Comparison of ENCODE assay signal across 8 mouse cellular contexts in genomic region chr19:8988346-8989065, GRCm38 (mm10). TPM values are rescaled to one million over a fixed set of nuclear protein-coding genes. Genes with fewer than 3 reads are reported as not detected.
A peak's percentile ranks its signal among the peaks of the same experiment; 100 is the strongest.
DNase-seq lines count a peak whose midpoint lies in the region; ATAC-seq and TF ChIP-seq lines count a peak whose summit lies in the region.

No protein-coding gene starts in this region.

- peak overlapping the region; percentile 90 for H3K4me2 ChIP-seq in kidney, embryonic 15.5 days
- peak overlapping the region; percentile 68 for H3K4me2 ChIP-seq in neural tube, embryonic 13.5 days

- peaks cover 62% of the 10 kb centered on the region for H3K27me3 ChIP-seq in forebrain, embryonic 10.5 days (ENCODE audit: poor library complexity, severe bottlenecking)
- H3K27me3 ChIP-seq in kidney, embryonic 15.5 days: no peaks in the 10 kb centered on the region
- H3K27me3 ChIP-seq in neural tube, embryonic 13.5 days: peaks cover 57% of the 10 kb centered on the region

- no peak for TF ChIP-seq CTCF in lung, adult 2 months (IDR thresholded peaks at IDR 0.05; ENCODE audit: insufficient read depth, low read length)

- H3K9ac ChIP-seq in kidney, embryonic 15.5 days: peak overlapping the region; percentile 70
- H3K9ac ChIP-seq in neural tube, embryonic 13.5 days: peak overlapping the region; percentile 73

- H3K4me1 ChIP-seq in lung, adult 2 months (ENCODE audit: control insufficient read depth, insufficient read depth, low read length): peaks cover 27% of the 10 kb centered on the region
- peaks cover 72% of the 10 kb centered on the region for H3K4me1 ChIP-seq in forebrain, embryonic 10.5 days
- peaks cover 71% of the 10 kb centered on the region for H3K4me1 ChIP-seq in kidney, embryonic 15.5 days
- H3K4me1 ChIP-seq in neural tube, embryonic 13.5 days (replicated peaks): peaks cover 57% of the 10 kb centered on the region

- DNase-seq in lung, adult 2 months: no peak
- no peak for DNase-seq in lung, postnatal 36 days
- DNase-seq in forebrain, embryonic 10.5 days (ENCODE audit: extremely low spot score, low spot score): peak; percentile 49
- no peak for DNase-seq in urinary bladder, adult 2 months (ENCODE audit: low spot score)
- no peak for DNase-seq in spleen, postnatal 10 days (ENCODE audit: low spot score in 2 of 2)
- DNase-seq in frontal cortex, postnatal 36 days (ENCODE audit: low spot score in 2 of 2): no peak

- H3K9me3 ChIP-seq in forebrain, embryonic 10.5 days: no peaks in the 10 kb centered on the region
- no peaks in the 10 kb centered on the region for H3K9me3 ChIP-seq in kidney, embryonic 15.5 days (replicated peaks)
- H3K9me3 ChIP-seq in neural tube, embryonic 13.5 days: no peaks in the 10 kb centered on the region

- H3K4me3 ChIP-seq in lung, adult 2 months (replicated peaks; ENCODE audit: extremely low read depth, low read depth, low read length): peak overlapping the region; percentile 76
- peak overlapping the region; percentile 73 for H3K4me3 ChIP-seq in forebrain, embryonic 10.5 days
- H3K4me3 ChIP-seq in kidney, embryonic 15.5 days (replicated peaks): peak overlapping the region; percentile 68
- peak overlapping the region; percentile 46 for H3K4me3 ChIP-seq in neural tube, embryonic 13.5 days

- 38% methylated on average over 15 of the region's 15 CpGs for WGBS in lung, adult 2 months
- WGBS in forebrain, embryonic 10.5 days: 9% methylated on average over 15 of the region's 15 CpGs
- 19% methylated on average over 15 of the region's 15 CpGs for WGBS in kidney, embryonic 15.5 days
- 12% methylated on average over 15 of the region's 15 CpGs for WGBS in neural tube, embryonic 13.5 days

- no peak for TF ChIP-seq POLR2A in lung, adult 2 months (IDR thresholded peaks at IDR 0.05; ENCODE audit: borderline replicate concordance, extremely low read depth, low read depth, low read length)

- peak overlapping the region; percentile 85 for H3K27ac ChIP-seq in forebrain, embryonic 10.5 days
- peak overlapping the region; percentile 86 for H3K27ac ChIP-seq in kidney, embryonic 15.5 days
- no peak overlapping the region for H3K27ac ChIP-seq in neural tube, embryonic 13.5 days (replicated peaks)

- peak; percentile 0; the same call in 1 of the 2 replicates for ATAC-seq in kidney, embryonic 15.5 days (replicated peaks; ENCODE audit: low FRiP score)
- ATAC-seq in neural tube, embryonic 13.5 days (ENCODE audit: low read depth): no peak

- no peaks in the 10 kb centered on the region for H3K36me3 ChIP-seq in forebrain, embryonic 10.5 days (replicated peaks)
- H3K36me3 ChIP-seq in kidney, embryonic 15.5 days: no peaks in the 10 kb centered on the region
- H3K36me3 ChIP-seq in neural tube, embryonic 13.5 days: no peaks in the 10 kb centered on the region

RNA-seq across cellular contexts. Expression of gene Ahnak, which starts 0.6 kb away (rescaled TPM):
- polyA plus RNA-seq in lung, adult 2 months (2012; rRNA removed): 56.3 and 84.7 TPM in 2 replicates
- polyA plus RNA-seq in forebrain, embryonic 10.5 days (2016; fragmentation: Nextera tagmentation; extraction: Ambion mirVana): 6.5 and 7.1 TPM in 2 replicates
- polyA plus RNA-seq in kidney, embryonic 15.5 days (2015; fragmentation: Nextera tagmentation; extraction: Ambion mirVana): 17.3 and 18.2 TPM in 2 replicates
- 4.8 and 4.9 TPM in 2 replicates for polyA plus RNA-seq in neural tube, embryonic 13.5 days (2015; fragmentation: Nextera tagmentation; extraction: Ambion mirVana)
- 126 and 168 TPM in 2 replicates for polyA plus RNA-seq in urinary bladder, adult 2 months (2012; rRNA removed)

RNA-seq across cellular contexts. Expression of gene Eef1g, which starts 21.7 kb away (rescaled TPM):
- 121 and 206 TPM in 2 replicates for polyA plus RNA-seq in lung, adult 2 months (2012; rRNA removed)
- polyA plus RNA-seq in forebrain, embryonic 10.5 days (2016; fragmentation: Nextera tagmentation; extraction: Ambion mirVana): 559 and 563 TPM in 2 replicates
- polyA plus RNA-seq in kidney, embryonic 15.5 days (2015; fragmentation: Nextera tagmentation; extraction: Ambion mirVana): 467 and 476 TPM in 2 replicates
- 323 and 328 TPM in 2 replicates for polyA plus RNA-seq in neural tube, embryonic 13.5 days (2015; fragmentation: Nextera tagmentation; extraction: Ambion mirVana)
- polyA plus RNA-seq in urinary bladder, adult 2 months (2012; rRNA removed): 398 and 489 TPM in 2 replicates

RNA-seq across cellular contexts. Expression of gene Tut1, which starts 34.9 kb away (rescaled TPM):
- 14.9 and 17.9 TPM in 2 replicates for polyA plus RNA-seq in lung, adult 2 months (2012; rRNA removed)
- polyA plus RNA-seq in forebrain, embryonic 10.5 days (2016; fragmentation: Nextera tagmentation; extraction: Ambion mirVana): 40.2 and 49.1 TPM in 2 replicates
- polyA plus RNA-seq in kidney, embryonic 15.5 days (2015; fragmentation: Nextera tagmentation; extraction: Ambion mirVana): 32.9 and 33.5 TPM in 2 replicates
- polyA plus RNA-seq in neural tube, embryonic 13.5 days (2015; fragmentation: Nextera tagmentation; extraction: Ambion mirVana): 29.2 and 30.1 TPM in 2 replicates
- polyA plus RNA-seq in urinary bladder, adult 2 months (2012; rRNA removed): 21.8 and 24.1 TPM in 2 replicates

RNA-seq across cellular contexts. Expression of gene Mta2, which starts 46.8 kb away (rescaled TPM):
- 20.0 and 26.9 TPM in 2 replicates for polyA plus RNA-seq in lung, adult 2 months (2012; rRNA removed)
- 202 and 206 TPM in 2 replicates for polyA plus RNA-seq in forebrain, embryonic 10.5 days (2016; fragmentation: Nextera tagmentation; extraction: Ambion mirVana)
- 166 and 168 TPM in 2 replicates for polyA plus RNA-seq in kidney, embryonic 15.5 days (2015; fragmentation: Nextera tagmentation; extraction: Ambion mirVana)
- polyA plus RNA-seq in neural tube, embryonic 13.5 days (2015; fragmentation: Nextera tagmentation; extraction: Ambion mirVana): 126 and 141 TPM in 2 replicates
- polyA plus RNA-seq in urinary bladder, adult 2 months (2012; rRNA removed): 29.9 and 47.6 TPM in 2 replicates

RNA-seq across cellular contexts. Expression of gene Eml3, which starts 59.2 kb away (rescaled TPM):
- polyA plus RNA-seq in lung, adult 2 months (2012; rRNA removed): 50.5 and 65.5 TPM in 2 replicates
- 24.0 and 25.7 TPM in 2 replicates for polyA plus RNA-seq in forebrain, embryonic 10.5 days (2016; fragmentation: Nextera tagmentation; extraction: Ambion mirVana)
- 28.7 and 33.5 TPM in 2 replicates for polyA plus RNA-seq in kidney, embryonic 15.5 days (2015; fragmentation: Nextera tagmentation; extraction: Ambion mirVana)
- 11.8 and 12.2 TPM in 2 replicates for polyA plus RNA-seq in neural tube, embryonic 13.5 days (2015; fragmentation: Nextera tagmentation; extraction: Ambion mirVana)
- 40.5 and 45.3 TPM in 2 replicates for polyA plus RNA-seq in urinary bladder, adult 2 months (2012; rRNA removed)
